Mouse (Mus musculus): ENCODE measurements at regions not wholly inside any gene's neighbourhood (a gene's known extent, or its start where the extent isn't known, plus 50 kb on each side); places are given as distances from the start of the nearest gene placed in this dataset.
A peak's percentile ranks its signal among the peaks of the same experiment; 100 is the strongest.

GRCm38 (mm10) chr5:100309807-100310165 lies 106.2 kb downstream of the Sec31a start:
- H3K27me3 ChIP-seq (ENCODE audit: control insufficient read depth, insufficient read depth, low read length): no peaks in the 10 kb centered on the region
- 94% methylated on average over 2 of the region's 2 CpGs for WGBS
- no peak overlapping the region for H3K27ac ChIP-seq (ENCODE audit: insufficient read depth, low read length)
- DNase-seq: no peak
- no peaks in the 10 kb centered on the region for H3K4me1 ChIP-seq (ENCODE audit: control insufficient read depth, insufficient read depth, low read length)
- TF ChIP-seq POLR2A (IDR thresholded peaks at IDR 0.05; ENCODE audit: borderline replicate concordance, insufficient read depth, low read length) (no peak), CTCF (IDR thresholded peaks at IDR 0.05; ENCODE audit: borderline replicate concordance, insufficient read depth, low read depth, low read length) (no peak)
- no peak overlapping the region for H3K4me3 ChIP-seq (replicated peaks; ENCODE audit: insufficient read depth, low read depth, low read length)

- no peak for TF ChIP-seq POLR2A (IDR thresholded peaks at IDR 0.05; ENCODE audit: borderline replicate concordance, insufficient read depth, low read length)
- no peak for TF ChIP-seq CTCF (IDR thresholded peaks at IDR 0.05; ENCODE audit: borderline replicate concordance, insufficient read depth, low read depth, low read length)
- no peaks in the 10 kb centered on the region for H3K4me1 ChIP-seq (ENCODE audit: control insufficient read depth, insufficient read depth, low read length)
- no peaks in the 10 kb centered on the region for H3K27me3 ChIP-seq (ENCODE audit: control insufficient read depth, insufficient read depth, low read length)
- no peak overlapping the region for H3K27ac ChIP-seq (ENCODE audit: insufficient read depth, low read length)
- 55% methylated on average over 17 of the region's 17 CpGs for WGBS
- no peak for DNase-seq
- no peak overlapping the region for H3K4me3 ChIP-seq (replicated peaks; ENCODE audit: insufficient read depth, low read depth, low read length)
Measured at GRCm38 (mm10) chr5:100309071-100309806, 106.8 kb downstream of the Sec31a start.

DNA sequence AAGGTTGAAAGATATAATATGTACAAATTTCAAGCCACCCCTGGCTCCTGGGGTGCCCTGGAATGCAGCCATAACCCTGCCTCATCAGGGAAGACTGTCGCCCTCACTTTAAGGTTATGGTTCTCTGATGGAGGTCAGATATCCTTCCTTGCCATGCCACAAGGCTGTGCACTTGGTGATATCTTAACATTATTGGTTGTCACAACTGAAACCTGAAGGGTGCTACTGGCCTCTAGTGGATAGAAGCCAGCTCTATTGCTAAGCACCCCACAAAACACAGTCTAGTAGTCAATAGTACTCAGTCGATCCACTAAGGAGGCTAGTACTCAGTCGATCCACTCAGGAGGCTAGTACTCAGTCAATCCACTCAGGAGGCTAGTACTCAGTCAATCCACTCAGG lies 111.6 kb downstream of the Sec31a start:
- no peaks in the 10 kb centered on the region for H3K27me3 ChIP-seq (ENCODE audit: control insufficient read depth, insufficient read depth, low read length)
- H3K4me3 ChIP-seq (replicated peaks; ENCODE audit: insufficient read depth, low read depth, low read length): no peak overlapping the region
- H3K27ac ChIP-seq (ENCODE audit: insufficient read depth, low read length): no peak overlapping the region
- TF ChIP-seq CTCF (IDR thresholded peaks at IDR 0.05; ENCODE audit: borderline replicate concordance, insufficient read depth, low read depth, low read length): peak; percentile 14; the same call in 1 of the 2 replicates
- TF ChIP-seq POLR2A (IDR thresholded peaks at IDR 0.05; ENCODE audit: borderline replicate concordance, insufficient read depth, low read length): no peak
- WGBS: 64% methylated on average over 3 of the region's 3 CpGs
- H3K4me1 ChIP-seq (ENCODE audit: control insufficient read depth, insufficient read depth, low read length): no peaks in the 10 kb centered on the region
- peak in 1 of 2 experiments; percentile 30 for DNase-seq

DNA sequence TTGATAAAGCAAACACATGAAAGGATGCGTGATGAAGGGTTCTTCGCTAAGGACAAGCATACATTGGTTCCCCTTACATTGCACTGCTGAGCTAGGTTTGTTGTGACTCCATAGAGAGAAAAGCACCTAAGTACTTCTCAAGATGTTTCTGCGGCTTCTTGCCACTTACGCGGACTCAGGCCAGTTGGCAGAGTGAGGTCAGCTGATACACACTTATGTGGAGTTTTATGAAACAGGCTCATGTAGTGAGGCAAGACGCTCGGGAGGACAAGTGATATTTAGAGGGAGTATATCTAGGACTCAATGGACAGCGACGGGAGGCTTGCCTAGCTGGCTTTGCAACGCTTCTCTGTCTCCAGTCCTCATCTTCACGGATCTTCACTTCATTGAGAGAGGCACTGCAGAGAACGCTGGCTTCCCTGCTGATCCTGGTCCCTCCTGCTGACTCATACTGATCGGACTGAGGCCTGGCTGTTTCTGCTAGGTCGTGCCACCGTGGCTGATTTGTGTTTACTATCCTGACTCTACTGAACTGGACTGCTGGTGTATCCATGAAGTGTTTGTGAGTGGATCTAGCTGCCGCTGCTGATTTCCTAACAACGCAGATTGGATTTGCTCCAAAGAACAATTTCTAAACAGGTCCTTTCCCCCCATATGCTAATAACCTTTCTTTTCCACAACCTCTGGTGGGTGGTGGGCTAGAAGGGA lies 113.8 kb downstream of the Sec31a start:
- DNase-seq: no peak
- H3K27ac ChIP-seq (ENCODE audit: insufficient read depth, low read length): no peak overlapping the region
- no peak for TF ChIP-seq POLR2A (IDR thresholded peaks at IDR 0.05; ENCODE audit: borderline replicate concordance, insufficient read depth, low read length)
- no peak for TF ChIP-seq CTCF (IDR thresholded peaks at IDR 0.05; ENCODE audit: borderline replicate concordance, insufficient read depth, low read depth, low read length)
- no peak overlapping the region for H3K4me3 ChIP-seq (replicated peaks; ENCODE audit: insufficient read depth, low read depth, low read length)
- WGBS: 71% methylated on average over 17 of the region's 17 CpGs
- H3K27me3 ChIP-seq (ENCODE audit: control insufficient read depth, insufficient read depth, low read length): no peaks in the 10 kb centered on the region
- no peaks in the 10 kb centered on the region for H3K4me1 ChIP-seq (ENCODE audit: control insufficient read depth, insufficient read depth, low read length)

DNA sequence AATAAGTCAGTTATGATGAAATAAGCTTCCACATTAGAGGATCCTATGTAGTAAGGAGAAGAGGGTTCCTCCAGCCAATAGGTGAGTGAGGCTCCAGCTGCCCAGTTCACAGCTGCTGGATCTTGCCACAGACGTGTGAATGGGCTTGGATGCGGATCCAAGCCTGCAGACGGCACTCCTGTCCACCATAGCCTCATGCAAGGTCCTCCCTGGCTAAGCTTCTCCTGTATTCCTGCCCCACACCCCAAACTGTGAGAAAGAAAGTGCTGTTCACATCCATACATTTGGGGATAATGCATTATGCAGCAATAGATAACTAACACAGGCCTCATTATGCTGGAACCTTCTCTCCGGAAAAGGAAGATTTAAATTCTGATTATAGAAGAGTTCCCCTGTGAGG lies 116.9 kb downstream of the Sec31a start:
- Histone ChIP-seq H3K4me3 (replicated peaks; ENCODE audit: insufficient read depth, low read depth, low read length) (no peak overlapping the region), H3K27ac (ENCODE audit: insufficient read depth, low read length) (no peak overlapping the region), H3K4me1 (ENCODE audit: control insufficient read depth, insufficient read depth, low read length) (peaks cover 5% of the 10 kb centered on the region; the same call in 1 of the 2 replicates), H3K27me3 (ENCODE audit: control insufficient read depth, insufficient read depth, low read length) (no peaks in the 10 kb centered on the region)
- WGBS: 90% methylated on average over 4 of the region's 4 CpGs
- TF ChIP-seq POLR2A (IDR thresholded peaks at IDR 0.05; ENCODE audit: borderline replicate concordance, insufficient read depth, low read length): no peak
- TF ChIP-seq CTCF (IDR thresholded peaks at IDR 0.05; ENCODE audit: borderline replicate concordance, insufficient read depth, low read depth, low read length): no peak
- DNase-seq: no peak

DNA sequence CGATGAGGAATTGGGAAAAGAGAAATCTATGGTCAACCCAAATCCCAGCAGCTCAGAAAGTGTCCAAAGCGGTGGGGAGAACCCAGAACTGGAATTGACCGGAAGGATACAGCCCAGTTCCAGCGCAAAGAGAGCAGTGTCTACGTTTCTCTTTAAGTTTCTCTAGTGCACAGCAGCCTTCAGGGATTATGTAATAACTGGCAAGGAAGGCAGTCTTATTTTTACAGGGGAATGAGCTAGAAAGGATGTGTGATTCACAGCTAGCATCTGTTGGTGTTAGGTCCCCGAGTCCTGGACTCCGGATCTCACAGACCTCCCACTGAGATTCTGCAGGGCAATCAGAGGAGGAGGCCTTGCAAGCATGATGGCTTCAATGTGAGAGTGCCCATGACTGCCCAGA lies 121.8 kb downstream of the Sec31a start:
- peak in 1 of 2 experiments; percentile 32 for DNase-seq
- H3K27me3 ChIP-seq (ENCODE audit: control insufficient read depth, insufficient read depth, low read length): no peaks in the 10 kb centered on the region
- 70% methylated on average over 7 of the region's 7 CpGs for WGBS
- H3K27ac ChIP-seq (ENCODE audit: insufficient read depth, low read length): no peak overlapping the region
- H3K4me1 ChIP-seq (ENCODE audit: control insufficient read depth, insufficient read depth, low read length): peaks cover 5% of the 10 kb centered on the region; the same call in 1 of the 2 replicates
- TF ChIP-seq CTCF (IDR thresholded peaks at IDR 0.05; ENCODE audit: borderline replicate concordance, insufficient read depth, low read depth, low read length): no peak
- no peak for TF ChIP-seq POLR2A (IDR thresholded peaks at IDR 0.05; ENCODE audit: borderline replicate concordance, insufficient read depth, low read length)
- no peak overlapping the region for H3K4me3 ChIP-seq (replicated peaks; ENCODE audit: insufficient read depth, low read depth, low read length)

DNA sequence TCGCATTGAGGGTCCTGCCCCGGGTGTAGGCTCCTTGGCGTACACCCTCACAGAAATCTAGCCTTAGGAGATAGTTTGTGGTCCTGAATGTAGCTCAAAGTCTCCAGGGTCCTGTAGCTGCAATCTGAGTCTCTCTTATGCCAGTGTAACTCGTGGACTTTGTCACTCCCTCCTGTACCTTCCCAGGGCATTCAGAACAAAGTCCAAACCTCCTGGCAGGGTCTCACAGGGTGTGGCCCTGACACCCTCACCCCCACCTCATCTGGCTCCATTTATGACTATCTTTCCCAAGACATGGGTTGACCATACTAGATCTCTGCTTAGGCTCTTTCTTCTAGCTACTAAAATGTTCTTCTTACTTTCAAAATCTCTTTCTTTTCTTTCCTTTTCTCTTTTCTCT lies 120.6 kb upstream of the Tmem150c start:
- no peaks in the 10 kb centered on the region for H3K4me1 ChIP-seq (ENCODE audit: control insufficient read depth, insufficient read depth, low read length)
- no peak overlapping the region for H3K27ac ChIP-seq (ENCODE audit: insufficient read depth, low read length)
- no peak for DNase-seq
- WGBS: 87% methylated on average over 4 of the region's 4 CpGs
- H3K27me3 ChIP-seq (ENCODE audit: control insufficient read depth, insufficient read depth, low read length): no peaks in the 10 kb centered on the region
- TF ChIP-seq POLR2A (IDR thresholded peaks at IDR 0.05; ENCODE audit: borderline replicate concordance, insufficient read depth, low read length) (no peak), CTCF (IDR thresholded peaks at IDR 0.05; ENCODE audit: borderline replicate concordance, insufficient read depth, low read depth, low read length) (no peak)
- no peak overlapping the region for H3K4me3 ChIP-seq (replicated peaks; ENCODE audit: insufficient read depth, low read depth, low read length)

- WGBS: 66% methylated on average over 8 of the region's 8 CpGs
- Histone ChIP-seq H3K4me1 (ENCODE audit: control insufficient read depth, insufficient read depth, low read length) (no peaks in the 10 kb centered on the region), H3K27me3 (ENCODE audit: control insufficient read depth, insufficient read depth, low read length) (no peaks in the 10 kb centered on the region), H3K27ac (ENCODE audit: insufficient read depth, low read length) (peak overlapping the region; percentile 33; the same call in 1 of the 2 replicates), H3K4me3 (replicated peaks; ENCODE audit: insufficient read depth, low read depth, low read length) (no peak overlapping the region)
- TF ChIP-seq CTCF (IDR thresholded peaks at IDR 0.05; ENCODE audit: borderline replicate concordance, insufficient read depth, low read depth, low read length): no peak
- no peak for TF ChIP-seq POLR2A (IDR thresholded peaks at IDR 0.05; ENCODE audit: borderline replicate concordance, insufficient read depth, low read length)
- peak; percentile 49 to 73 for DNase-seq
Measured at GRCm38 (mm10) chr5:100279474-100279873, 119.9 kb upstream of the Tmem150c start.

Measured in cerebellum, adult 2 months (tissue).